Mouse (Mus musculus): ENCODE results near the gene Phykpl.

- TF ChIP-seq POLR2AphosphoS2 (IDR thresholded peaks at IDR 0.05; ENCODE audit: insufficient read length, low read depth) (no peak), POLR2A (IDR thresholded peaks at IDR 0.05; ENCODE audit: insufficient read length, low read depth) (no peak), E2F4 (IDR thresholded peaks at IDR 0.05; ENCODE audit: insufficient read depth) (no peak), SRF (IDR thresholded peaks at IDR 0.05; ENCODE audit: control insufficient read depth, insufficient read length, low read depth) (no peak), REST (IDR thresholded peaks at IDR 0.05; ENCODE audit: insufficient read depth, insufficient read length) (no peak), MAX (IDR thresholded peaks at IDR 0.05; ENCODE audit: low read depth) (no peak), TCF12 (IDR thresholded peaks at IDR 0.05; ENCODE audit: insufficient read depth, poor library complexity, severe bottlenecking) (no peak), USF1 (IDR thresholded peaks at IDR 0.05; ENCODE audit: low read depth) (no peak), MYOG (IDR thresholded peaks at IDR 0.05; ENCODE audit: control insufficient read depth in 1 of 3, insufficient read depth in 1 of 3, insufficient read length in 2 of 3, low read depth in 2 of 3) (no peak), MYOD1 (IDR thresholded peaks at IDR 0.05; ENCODE audit: control insufficient read depth in 1 of 3, insufficient read length in 2 of 3, low read depth in 2 of 3) (no peak)
These were observed 11.0 kb downstream of the Phykpl start for GRCm38 (mm10) chr11:51595459-51596083.

Measured in myocyte (in vitro differentiated cells).